Mouse (Mus musculus) layer of hippocampus, adult 18-20 months (tissue): ENCODE measurements around the gene Rai1. TPM values are rescaled to one million over a fixed set of nuclear protein-coding genes. Genes with fewer than 3 reads are reported as not detected.

Experiments used
- DNase-seq, 2 experiments: peaks; one replicate each; pipeline ENCODE4 v3.0.0; 2022; ENCODE audit warnings: low spot score in 2 of 2
- total RNA-seq, 2 experiments: library from RNA; stranded (reverse); gene quantifications; 2 replicates each; pipeline ENCODE4 v1.2.3; 2021

Rai1 gene
- total RNA-seq, 2 experiments from 2014 or later: 76.2 to 80.9 TPM

DNA sequence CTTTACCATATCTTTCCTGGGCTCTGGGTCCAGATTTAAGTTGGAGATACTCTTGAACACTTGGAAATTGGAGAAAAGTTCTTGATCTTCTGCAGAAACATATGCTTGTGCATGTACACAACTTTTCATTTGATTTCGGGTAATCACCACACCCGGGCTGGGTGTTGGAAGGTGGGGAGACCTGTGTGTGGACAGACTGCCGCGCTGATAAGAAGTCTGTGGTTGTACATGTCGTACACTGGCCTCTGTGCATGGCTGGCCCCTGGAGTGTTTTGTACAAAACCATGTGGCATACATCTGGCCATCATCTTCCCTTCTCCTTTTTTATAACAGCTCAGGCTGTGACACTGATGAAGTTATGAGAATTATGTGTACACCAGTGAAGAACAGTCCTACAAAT, 55.1 kb downstream of the Rai1 start:
- DNase-seq: no peak

DNA sequence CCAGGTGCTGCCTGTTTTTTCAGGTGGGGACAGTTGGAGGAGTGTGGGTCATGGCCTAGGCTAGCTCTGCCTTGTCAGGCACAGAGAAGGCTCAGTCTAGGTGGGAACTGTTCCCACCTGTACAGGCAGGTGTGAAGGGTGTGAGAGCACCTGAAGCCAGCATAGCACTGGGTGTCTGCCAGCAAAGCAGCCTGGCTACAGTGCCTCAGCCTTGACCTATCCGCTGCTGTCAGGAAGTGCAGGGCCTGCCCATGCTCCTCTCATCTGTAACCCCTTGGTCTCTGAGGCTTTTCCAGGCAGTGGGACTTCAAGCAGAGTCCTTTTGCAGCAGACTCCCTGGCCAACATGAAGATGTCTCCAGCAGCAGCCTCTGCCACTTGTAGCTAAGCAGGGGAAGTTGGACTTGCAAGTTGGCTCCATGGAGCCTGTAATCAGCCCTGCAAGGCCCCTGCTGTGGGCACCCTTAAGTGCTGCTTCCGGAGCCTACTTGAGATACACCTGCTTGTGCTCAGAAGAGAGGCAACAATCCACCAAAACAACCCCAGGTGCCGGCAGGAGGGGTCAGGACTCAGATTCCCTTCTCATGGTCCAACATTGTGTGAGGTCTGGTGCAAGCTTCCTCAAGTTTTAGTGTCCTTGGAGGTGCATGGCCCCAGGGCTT, 55.8 kb downstream of the Rai1 start:
- DNase-seq: no peak

DNA sequence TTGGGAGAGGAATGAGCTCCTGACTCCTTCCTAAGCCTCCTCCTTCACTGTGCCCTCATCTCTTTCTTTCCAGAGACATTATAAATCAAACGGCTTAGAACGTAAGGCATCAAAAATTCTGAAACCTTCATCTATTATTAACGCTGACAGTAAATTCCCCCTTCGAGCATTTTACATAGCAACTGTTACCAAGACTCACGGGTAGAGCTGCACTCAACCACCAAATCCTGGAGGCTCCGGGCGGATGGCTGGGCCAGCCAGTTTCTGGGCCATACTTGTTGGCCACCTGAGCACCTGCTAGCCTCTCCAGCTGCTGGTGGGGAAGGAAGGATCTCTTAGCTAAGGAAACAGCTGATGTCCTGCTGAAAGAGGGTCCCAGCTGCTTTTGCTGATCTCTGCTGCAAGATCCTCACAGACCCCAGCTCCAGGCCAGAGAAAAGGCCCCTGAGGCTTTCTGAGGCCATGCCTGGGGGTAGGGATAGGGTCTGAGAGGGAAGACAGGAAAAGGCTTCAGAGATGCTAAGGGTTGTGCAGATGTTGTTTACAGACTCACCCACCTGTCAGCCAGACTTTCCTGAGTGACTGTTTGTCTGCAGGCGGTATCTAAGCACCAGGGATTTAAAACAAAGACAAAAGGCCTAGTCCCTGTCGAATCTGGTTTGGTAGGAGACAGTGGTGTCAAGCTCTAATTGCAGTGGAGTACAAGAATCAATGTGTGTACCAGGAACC, 56.5 kb downstream of the Rai1 start:
- DNase-seq: no peak

DNA sequence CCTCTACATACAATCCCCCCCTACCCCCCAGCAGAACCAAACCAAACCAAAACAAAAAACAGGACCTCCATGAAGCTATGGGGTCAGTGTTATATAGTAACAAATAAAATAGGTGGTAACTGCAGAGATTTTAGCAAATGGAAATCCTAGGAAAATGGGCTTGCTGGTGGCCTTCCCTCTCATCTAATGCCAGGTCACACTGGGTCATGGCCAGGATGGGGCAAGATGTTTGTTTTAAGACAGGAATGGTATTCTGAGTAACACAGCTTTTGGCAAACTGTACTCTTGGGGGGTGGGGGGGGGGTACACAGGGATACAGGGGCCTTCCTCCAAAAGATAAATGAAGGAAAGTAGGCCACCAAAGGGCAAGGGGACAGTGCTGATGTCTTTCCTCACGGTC, 57.7 kb downstream of the Rai1 start:
- no peak for DNase-seq

DNA sequence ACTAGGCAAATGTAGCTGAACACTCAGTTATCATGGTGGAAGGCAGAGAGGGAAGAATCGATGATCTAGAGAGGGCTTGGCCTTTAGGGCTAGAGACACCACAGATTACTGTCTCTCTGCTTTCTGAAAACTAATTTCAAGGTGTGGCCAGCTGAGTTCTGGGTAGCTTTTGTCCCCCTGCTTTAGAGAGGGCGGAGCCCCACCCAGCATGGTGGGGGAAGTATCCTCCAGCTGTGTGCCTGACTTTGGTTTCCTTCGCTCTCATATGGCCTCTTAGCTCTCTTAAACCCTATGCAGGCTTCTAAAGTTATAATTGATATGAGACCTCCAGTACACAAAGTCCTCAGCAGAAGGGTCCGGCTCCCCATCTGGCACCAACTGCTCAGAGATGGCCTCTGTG, 58.5 kb downstream of the Rai1 start:
- no peak for DNase-seq

DNA sequence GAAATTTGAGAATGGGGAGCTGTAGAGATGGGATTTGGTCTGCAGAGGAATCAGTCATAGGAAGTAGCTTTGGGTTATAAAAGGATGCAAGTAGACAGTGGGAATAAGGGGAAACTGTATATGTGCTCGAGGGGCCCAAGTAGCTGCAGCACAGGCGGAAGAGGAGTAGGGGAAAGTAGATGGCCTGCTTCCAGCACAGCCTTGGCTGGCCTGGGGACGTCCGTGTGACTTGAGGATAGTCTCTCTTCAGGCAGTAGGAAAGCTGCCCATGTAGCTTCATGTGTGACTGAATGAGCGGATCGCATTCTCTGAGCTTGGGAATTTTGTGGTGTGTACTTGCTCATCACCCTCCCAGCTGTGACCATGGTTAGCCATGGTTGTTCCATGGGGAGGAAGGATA, 59.6 kb downstream of the Rai1 start:
- no peak for DNase-seq

DNA sequence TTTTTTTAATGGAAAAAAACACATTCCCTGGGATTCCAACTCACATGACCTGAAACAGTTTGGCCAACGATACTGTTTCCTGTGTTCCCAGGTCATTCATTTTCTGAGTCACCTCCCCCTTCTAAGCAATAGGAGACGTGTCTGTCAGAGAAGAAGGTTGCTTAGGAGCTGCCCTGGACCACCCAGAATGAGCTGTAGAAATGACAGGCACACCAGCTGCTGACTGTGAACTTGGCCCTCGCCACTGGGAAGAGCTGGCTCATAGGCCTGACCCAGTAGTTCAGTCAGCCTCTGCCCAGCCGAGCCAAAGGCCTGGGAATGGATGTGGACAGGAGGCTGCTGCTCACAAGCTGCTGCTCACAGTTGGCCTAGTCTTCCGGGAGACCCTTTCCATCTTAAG, 60.3 kb downstream of the Rai1 start:
- DNase-seq: no peak

DNA sequence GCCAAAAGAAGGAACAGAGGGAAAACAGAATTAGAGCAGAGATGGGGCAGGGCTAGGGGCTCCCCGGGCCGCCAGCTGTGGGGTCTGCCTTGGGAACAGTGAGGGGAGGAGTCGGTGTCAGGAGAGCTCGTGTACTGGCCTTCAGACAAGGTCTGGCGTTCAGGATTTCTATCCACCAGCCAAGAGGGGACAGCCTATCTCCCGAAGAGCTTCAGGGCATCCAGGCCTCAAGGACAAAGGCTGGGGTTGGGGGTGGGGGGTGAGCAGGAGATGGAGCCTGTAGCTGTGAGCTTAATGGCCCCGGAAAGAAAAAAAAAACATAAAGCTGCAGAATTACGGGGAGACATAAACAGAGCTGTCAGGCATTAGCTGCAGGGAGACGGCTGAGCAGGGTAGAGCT, 64.0 kb downstream of the Rai1 start:
- no peak for DNase-seq

DNA sequence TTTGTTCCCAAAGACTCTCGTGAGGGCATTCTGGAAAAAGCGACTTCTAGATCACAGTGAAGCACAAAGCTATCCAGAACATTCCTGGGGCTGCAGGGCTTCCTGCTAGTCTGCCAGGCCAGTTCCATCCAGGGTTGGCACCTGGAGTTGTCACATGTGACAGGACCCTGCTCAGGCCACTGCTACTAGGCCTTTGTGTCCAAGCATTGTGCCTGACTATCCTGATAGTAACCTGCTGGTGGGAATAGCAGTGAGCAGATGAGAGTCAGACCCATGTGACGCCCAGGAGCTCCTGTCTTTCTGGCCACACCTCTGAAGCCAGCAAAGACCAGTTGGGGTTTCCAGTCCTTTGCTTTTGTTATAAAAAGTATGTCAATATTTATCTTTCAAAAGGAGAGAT, 67.3 kb downstream of the Rai1 start:
- DNase-seq: no peak

DNA sequence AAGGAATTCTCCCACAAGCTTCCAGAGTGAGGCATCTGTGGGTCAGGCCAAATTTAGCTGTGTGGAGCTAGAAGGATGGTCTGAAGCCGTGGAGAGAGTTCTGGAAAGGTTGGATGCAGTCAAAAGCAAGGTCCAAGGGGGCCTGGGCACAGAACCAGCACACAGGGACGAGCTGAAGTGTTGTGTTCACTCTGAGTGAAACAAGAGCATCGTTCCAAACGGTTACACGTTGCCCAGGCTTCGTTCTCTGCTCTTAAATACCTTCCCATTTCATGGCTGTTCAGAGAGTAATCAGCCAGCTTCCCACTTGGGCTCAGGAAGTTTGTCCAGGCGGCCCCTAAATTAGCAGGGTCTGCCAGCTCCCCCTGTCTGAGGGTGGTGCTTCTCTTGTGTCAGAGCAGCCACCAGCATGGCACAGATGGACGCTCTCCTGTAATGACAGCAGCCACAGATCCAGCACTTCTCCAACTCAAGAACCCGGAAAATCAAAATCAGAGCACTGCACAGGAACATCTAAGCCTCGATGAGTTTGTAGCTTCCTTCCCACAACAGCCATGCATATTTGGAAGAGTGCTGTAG, 68.9 kb downstream of the Rai1 start:
- no peak for DNase-seq

DNA sequence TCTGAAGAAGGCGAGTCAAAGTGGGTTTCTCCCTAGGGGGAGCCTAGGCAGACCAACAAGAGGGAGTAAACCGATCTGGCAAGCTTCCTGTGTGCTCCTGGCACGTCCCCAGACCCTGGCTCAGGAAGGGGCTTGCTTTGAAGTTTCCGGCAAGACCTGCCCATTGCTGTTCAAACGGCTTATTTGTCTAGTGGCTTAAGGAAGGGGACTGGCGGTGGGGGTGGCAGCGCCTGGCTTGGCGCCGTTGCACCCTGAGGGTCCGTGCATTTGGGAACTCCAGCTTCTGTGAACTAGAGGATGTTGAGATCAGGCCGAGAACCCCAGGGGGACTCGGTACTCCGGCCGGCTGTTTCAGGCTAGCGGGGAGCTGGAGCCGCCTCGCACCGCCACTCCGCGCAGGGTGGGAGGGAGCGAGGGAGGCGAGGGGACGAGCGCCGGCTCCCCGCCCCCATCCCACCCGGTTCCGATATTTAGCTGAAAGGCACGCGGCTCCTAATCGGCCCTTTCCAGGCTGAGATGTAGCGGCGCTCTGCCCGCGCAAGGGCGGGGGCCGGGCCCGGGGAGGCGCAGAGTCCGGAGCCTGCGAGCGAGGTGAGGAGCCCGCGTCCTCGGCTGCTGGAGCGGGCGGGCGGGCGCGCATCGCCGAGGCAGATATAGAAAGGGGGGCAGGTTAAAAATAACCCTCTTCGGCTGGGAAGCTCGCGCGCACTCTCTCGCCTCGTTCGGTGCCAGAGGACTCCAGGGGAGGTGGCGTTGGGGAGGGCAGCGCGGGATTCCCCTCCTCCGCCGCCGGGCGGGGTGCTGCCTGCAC, 70.8 kb downstream of the Rai1 start:
- peak; percentile 70 to 78 for DNase-seq

DNA sequence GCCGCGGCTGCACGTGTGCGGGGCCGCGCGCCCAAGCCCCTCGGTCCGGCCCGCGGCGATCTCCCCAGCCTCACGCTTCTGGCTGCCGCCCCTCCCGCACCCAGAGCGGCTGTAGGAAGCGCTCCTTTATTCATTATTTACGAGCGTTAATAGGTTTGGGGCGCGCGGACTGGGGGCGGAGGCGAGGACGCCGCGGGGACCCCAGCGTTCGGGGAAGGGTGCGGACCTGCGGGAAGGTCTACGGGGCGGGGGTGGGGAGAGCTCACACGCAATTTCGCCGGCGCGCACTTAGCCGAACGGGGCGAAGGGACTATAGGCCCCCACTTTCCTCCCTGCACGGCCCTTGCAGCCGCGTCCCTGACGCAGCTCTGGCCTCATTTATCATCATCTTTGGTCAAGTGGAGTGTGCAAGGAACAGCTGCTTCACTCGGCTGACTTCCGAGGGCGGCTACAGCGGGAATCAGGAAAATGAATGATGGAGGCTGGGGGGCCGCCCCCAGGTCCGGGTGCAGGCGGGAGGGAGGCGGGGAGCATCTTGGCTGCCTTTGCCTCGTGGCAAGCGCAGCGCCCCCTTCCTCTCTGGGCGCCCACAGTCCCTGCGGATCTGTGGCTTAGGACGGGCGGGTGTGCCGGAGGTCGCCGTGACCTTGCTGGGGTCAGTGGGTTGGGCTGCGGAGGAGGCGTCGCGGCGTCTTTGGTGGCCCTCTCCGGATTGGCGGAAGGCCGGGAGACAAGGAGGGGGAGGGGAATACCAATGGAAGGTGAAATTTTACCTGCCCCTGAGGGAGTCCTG, 71.6 kb downstream of the Rai1 start:
- peak; percentile 78 to 84 for DNase-seq

DNA sequence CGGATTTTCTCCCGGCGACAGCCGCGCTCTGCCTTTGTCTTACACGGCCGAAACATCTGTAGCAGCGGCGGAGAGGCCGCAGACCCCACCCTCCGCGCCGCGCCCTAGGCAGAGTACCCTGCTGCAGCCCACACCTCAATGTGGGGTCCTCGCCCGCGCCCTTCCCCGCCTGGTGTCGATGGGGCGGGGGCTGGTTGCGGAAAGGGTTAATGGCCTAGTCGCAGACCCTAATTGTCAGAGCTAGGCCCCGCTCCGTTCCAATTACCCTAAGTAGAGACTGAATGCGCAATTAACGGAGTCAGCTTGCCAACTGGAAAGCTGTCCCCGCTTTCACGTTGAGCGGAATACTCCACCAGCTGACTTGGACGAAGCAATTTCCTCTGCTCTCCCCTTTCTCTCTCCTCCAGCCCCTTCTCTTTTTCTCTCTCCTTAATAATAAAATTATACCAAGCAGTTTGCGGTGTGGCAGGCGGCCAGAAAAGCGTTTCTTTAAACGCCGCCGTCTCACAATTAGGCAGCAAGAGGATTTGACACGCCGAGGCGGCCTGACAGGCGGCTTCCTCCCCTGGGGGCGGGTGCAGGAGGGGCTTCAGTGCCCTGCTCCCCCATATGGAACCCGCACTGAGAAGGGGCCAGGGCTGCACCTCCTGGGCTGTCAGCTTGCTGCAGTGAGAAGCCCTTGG, 72.3 kb downstream of the Rai1 start:
- DNase-seq: peak; percentile 67 to 76

DNA sequence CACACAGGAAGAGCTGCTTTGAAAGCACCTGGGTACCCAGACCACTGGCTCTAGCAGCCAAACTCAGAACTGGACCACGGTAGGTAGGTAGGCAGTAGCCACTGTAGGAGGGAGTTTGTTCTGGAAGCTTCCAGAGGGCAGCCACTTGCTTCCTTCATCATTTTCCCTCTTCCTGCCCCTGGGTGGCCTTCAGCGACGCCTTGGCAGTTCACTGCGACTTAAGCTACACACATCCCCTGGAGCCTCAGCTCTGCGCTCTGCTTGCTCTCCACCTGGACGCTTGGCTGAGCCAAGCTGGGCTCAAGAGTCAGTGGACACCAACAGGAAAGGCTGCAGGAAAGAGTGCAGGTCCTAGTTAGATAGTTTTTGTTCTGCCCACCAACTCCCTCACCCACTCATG, 73.2 kb downstream of the Rai1 start:
- DNase-seq: no peak

DNA sequence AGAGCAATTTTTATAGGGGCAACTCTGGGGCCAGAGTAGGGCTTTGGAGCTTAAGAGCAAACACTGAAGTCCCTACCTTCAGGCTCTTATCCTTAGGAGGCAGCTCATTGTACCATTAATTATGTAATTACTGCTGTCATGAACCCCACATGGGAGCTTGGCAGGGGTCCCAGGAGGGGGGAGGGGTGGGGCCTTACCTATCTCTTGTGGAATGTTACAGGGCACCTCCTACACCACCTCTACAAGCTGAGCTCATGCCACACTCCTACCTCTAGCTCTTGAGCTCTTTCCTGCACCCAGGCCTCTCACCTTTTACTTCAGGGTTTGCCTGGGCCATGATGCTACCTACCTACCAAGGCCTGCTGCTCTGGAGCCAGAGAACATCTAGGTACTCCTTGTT, 73.7 kb downstream of the Rai1 start:
- DNase-seq: no peak

DNA sequence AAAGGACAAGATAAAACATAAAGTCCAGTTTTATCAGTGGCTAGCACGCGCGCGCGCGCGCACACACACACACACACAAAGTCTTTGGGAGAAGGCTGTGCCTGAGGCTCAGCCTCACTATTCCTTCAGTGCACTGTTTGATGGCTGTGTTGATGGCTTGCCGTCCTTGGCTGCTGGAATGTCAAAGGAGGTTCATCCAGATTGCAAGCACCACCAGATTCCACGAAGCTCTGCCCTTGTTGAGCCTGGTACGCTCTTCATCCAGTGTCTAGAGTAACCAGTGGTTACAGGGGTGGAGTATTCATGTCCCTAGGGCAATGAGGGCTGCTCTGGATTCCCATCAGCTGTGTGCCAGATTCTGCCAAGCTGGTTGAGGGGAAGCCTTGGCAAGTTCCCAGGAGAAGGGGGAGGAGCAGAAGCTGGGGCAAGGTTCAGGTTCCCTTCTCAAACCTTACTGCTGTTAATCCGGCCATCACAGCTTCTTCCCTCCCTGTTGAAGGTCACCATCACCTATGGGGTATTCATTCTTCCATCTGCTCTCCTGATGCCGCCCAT, 77.4 kb downstream of the Rai1 start:
- no peak for DNase-seq

DNA sequence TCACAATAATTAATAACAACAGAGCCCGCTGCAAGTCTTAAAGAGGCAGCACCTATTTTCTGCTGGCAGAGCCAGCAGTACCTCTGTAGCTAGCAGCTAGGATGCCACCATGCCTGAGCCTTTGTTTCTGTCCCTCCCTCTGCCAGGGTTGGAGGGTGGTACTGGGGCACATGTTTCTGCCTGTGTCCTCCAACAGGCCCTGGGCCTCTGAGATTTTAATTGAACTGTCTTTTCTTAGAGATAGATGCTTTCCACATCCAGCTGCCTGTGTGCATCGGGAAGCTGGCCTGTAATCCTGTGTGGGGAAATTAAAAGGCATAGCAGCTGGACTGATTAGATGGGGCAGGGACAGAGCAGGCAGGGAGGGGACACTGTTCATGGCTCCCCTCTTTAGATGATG, 77.9 kb downstream of the Rai1 start:
- no peak for DNase-seq

DNA sequence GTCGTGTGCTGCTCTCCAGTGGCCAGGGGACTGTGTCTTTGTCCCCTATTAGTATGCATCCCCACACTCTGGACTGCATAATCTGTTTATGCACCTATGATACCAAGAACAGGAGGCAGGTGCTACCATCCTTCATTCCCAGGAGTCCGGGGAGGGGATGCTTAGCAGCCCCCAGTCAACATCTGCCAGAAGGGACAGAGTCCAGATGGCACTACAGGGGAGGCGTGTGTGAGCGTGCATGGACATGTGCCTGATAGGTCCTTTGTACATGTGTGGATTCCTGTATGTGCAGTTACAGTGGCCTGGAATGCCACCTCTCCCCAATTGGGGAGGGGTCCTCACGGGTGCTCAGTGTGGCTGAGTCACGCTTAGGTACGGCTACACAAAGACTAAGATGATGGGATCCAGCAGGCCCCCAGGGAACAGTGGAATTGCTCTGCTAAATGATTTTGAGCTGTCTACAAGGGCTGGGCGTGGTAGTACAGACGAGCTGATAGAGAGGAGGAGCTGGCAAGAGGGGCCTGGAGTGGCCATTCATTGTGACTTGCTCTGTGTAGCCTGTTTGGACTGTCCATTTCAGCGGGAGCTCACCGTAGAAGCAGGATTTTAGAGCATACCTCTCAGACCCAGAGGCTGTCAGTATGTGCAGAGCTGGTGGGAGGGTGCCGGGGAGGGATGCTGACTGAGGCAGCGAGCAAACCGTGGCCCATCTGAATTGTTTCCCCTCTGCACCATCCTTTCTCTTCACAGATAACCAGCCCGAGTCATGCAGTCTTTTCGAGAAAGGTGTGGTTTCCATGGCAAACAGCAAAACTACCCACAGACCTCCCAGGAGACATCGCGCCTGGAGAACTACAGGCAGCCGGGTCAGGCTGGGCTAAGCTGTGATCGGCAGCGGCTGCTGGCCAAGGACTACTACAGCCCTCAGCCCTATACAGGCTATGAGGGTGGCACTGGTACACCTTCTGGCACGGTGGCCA, 79.8 kb downstream of the Rai1 start:
- DNase-seq: peak in 1 of 2 experiments; percentile 67
